Mouse (Mus musculus) bone marrow macrophage, adult 2 months (primary cell): ENCODE measurements at regions not wholly inside any gene's neighbourhood (a gene's known extent, or its start where the extent isn't known, plus 50 kb on each side); places are given as distances from the start of the nearest gene placed in this dataset.

Experiments used
- H3K27ac ChIP-seq: 2 replicates; pipeline ENCODE4 v1.5.1; 2012; ENCODE audit warnings: low read depth, low read length; ENCODE audit not compliant: insufficient read depth
- H3K4me1 ChIP-seq: 2 replicates; pipeline ENCODE4 v1.6.1; 2012; ENCODE audit warnings: low read length; ENCODE audit not compliant: control insufficient read depth, insufficient read depth
- H3K4me3 ChIP-seq: 2 replicates; pipeline ENCODE4 v1.5.1; 2012; ENCODE audit warnings: mild to moderate bottlenecking, low read length, moderate library complexity; ENCODE audit not compliant: insufficient read depth
- CTCF ChIP-seq: IDR thresholded peaks from 2 replicates; pipeline ENCODE4 v1.5.1; 2012; ENCODE audit warnings: low read depth, mild to moderate bottlenecking, low read length, moderate library complexity
- POLR2A ChIP-seq: IDR thresholded peaks from 2 replicates; pipeline ENCODE4 v1.6.1; 2012; ENCODE audit warnings: mild to moderate bottlenecking, low read depth, low read length, borderline replicate concordance

DNA sequence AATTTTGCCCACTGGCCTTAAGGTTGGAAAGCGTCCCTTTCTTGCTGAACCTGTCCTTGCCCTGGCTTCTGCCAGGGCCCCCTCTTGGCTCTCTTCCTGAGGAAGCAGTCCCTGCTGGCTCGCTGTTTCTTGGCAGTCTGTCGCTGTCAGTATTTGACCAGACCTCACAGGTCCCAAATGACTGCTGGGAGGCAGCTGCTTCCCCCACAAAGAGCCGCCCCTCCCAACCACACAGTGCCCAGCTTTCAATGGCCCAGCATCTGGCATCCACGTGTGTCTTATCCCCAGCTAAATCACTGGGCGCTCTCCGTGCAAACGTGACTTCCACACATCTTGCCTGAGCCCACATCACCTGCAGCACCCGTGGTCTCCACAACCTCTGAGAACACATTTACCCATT is 345.3 kb downstream of the Bcor start:
- Histone ChIP-seq H3K27ac (no peak overlapping the region), H3K4me3 (no peak overlapping the region), H3K4me1 (no peaks in the 10 kb centered on the region)
- no peak for TF ChIP-seq POLR2A
- TF ChIP-seq CTCF: no peak

GRCm38 (mm10) chrX:11815864-11816263 is 344.3 kb downstream of the Bcor start:
- no peak for TF ChIP-seq POLR2A
- TF ChIP-seq CTCF: no peak
- Histone ChIP-seq H3K27ac (no peak overlapping the region), H3K4me3 (no peak overlapping the region)

DNA sequence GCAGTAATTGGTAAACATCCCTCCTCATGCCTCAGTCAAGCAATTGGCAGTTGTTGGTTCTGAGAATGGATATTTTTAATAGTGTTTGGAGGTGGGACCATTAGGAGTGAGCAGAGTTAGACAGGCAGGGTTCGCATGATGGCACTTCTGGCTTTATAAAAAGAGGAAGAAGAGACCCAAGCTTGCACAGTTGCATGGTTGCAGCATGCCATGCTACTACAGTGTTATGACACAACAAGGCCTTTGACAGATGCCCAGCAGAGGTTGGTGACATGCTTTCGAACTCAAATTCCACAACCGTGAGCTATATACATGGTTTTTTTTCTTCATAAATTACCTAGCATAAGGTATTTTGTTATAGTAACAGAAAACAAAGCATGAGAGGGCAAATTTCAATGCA is 341.5 kb downstream of the Bcor start:
- H3K4me1 ChIP-seq: no peaks in the 10 kb centered on the region
- H3K4me3 ChIP-seq: no peak overlapping the region
- H3K27ac ChIP-seq: no peak overlapping the region
- TF ChIP-seq CTCF (no peak), POLR2A (no peak)

More at GRCm38 (mm10) chrX:11815864-11816263, 344.3 kb downstream of the Bcor start:
- no peaks in the 10 kb centered on the region for H3K4me1 ChIP-seq

DNA sequence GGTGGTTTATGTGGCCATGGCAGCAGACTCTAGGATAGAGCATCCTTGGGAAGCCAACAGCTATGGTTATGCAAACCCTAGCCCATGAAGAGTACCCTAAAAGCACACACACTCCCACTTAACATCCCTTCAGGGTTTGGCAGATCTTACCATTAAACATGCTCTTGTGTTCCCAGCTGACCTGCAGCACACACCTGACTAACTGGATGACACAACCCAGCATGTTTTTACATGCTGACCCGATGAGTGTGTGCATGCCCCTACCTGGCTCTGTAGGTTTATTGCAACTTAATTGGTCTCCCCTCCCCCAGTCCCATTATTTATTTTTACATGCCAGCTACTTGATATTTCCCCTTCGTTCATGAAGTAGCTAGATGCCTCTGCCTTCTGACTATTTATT is 339.0 kb downstream of the Bcor start:
- no peak overlapping the region for H3K27ac ChIP-seq
- no peak overlapping the region for H3K4me3 ChIP-seq
- H3K4me1 ChIP-seq: 0 out of 2 replicates have a peak, but pooled peaks cover 2% of the 10 kb centered on the region
- TF ChIP-seq POLR2A (no peak), CTCF (no peak)

- Histone ChIP-seq H3K4me3 (no peak overlapping the region), H3K4me1 (0 out of 2 replicates have a peak, but pooled peaks cover 2% of the 10 kb centered on the region), H3K27ac (no peak overlapping the region)
- TF ChIP-seq POLR2A (no peak), CTCF (no peak)
Observed at GRCm38 (mm10) chrX:11821880-11822768, 338.0 kb downstream of the Bcor start.

GRCm38 (mm10) chrX:11825948-11826347 is 334.2 kb downstream of the Bcor start:
- TF ChIP-seq CTCF: no peak
- TF ChIP-seq POLR2A: no peak
- no peak overlapping the region for H3K27ac ChIP-seq
- no peak overlapping the region for H3K4me3 ChIP-seq
- peaks cover 3% of the 10 kb centered on the region; the same call in 1 of the 2 replicates for H3K4me1 ChIP-seq

DNA sequence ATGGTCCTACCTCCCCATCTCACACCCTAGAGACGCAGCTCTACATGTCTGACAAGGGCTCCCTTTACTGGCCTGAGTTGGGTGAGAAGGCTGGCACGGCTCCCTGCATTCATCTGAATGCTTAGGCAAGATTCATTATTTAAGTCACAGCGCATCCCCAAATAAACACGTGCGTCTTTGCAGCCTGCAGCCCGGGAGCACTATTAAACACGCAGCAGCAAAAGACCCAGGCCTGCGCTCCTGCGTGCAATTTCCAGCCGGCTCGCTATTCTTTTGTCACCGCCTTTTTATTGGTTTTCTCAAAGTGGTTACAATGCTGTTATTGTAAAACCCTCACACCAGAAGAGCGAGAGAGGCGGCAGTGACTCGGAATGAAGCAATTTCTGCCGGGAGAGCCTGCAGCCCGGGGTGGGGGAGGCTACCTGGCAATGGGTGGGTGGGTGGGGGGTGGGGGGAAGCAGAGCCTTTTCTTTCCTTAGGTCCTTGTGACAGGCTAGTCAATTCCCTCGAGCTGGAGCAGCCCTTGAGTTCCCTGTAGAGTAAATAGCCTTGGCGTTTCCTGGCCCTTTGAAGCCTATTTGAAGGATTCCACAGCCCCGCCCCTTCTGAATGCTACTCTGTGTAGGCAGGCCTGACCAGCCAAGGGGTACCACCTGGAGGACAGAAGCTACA is 333.3 kb downstream of the Bcor start:
- Histone ChIP-seq H3K27ac (no peak overlapping the region), H3K4me3 (no peak overlapping the region), H3K4me1 (peaks cover 3% of the 10 kb centered on the region; the same call in 1 of the 2 replicates)
- TF ChIP-seq POLR2A: no peak

- no peak for TF ChIP-seq POLR2A
- no peak for TF ChIP-seq CTCF
- Histone ChIP-seq H3K4me3 (no peak overlapping the region), H3K27ac (no peak overlapping the region), H3K4me1 (peaks cover 3% of the 10 kb centered on the region; the same call in 1 of the 2 replicates)
Observed at GRCm38 (mm10) chrX:11829411-11830002, 330.6 kb downstream of the Bcor start.

- peaks cover 28% of the 10 kb centered on the region for H3K4me1 ChIP-seq
- TF ChIP-seq POLR2A (no peak), CTCF (no peak)
- no peak overlapping the region for H3K27ac ChIP-seq
- no peak overlapping the region for H3K4me3 ChIP-seq
Observed at GRCm38 (mm10) chrX:11837566-11837965, 322.6 kb downstream of the Bcor start.
